Mouse (Mus musculus): ENCODE results near the gene Fam136a.

DNA sequence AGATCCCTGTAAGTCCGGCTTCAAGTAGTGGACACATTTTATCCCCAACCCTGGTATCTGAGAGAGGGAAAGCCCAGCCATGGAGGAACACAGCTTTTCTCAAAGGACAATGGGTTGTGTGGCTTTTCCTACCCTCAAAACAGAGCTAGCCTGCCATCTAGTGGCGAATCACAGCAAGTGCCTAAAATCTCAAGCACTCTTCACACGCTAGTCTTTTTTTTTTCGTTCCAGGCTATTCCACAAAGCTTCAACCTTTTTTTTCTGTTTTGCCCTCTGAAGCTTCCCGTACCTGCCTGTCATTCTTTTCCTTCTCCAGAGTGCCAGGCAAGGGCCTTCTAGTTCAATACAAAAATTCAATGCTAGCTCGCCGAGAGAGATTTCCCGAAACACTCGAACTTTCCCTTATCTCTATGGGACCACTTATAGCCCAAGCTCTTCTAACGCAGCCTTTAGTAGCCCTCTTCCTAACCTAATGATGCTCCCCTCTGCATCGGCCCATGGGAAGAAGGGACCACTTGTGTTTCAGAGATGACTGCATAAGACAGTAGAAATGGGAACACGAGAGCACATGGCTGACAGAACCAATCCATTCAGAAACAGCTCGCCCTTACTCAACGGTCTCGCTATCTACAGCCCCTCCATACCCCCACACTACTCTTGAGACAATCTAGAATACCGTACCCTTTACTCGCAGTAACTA, 854 bp upstream of the Fam136a start:
- TF ChIP-seq CTCF (IDR thresholded peaks at IDR 0.05; ENCODE audit: low read depth) (peak; percentile 95), EP300 (optimal IDR thresholded peaks at IDR 0.05) (no peak)
